Mouse (Mus musculus): ENCODE data around the gene Pimreg.

Pimreg gene

GRCm38 (mm10) chr11:72041768-72042607 lies at the start of gene Pimreg:
Gene Pimreg, plus strand, starts transcription at chr11:72042032.
- DNase-seq (ENCODE audit: extremely low spot score, low read depth, low spot score), result no peak

DNA sequence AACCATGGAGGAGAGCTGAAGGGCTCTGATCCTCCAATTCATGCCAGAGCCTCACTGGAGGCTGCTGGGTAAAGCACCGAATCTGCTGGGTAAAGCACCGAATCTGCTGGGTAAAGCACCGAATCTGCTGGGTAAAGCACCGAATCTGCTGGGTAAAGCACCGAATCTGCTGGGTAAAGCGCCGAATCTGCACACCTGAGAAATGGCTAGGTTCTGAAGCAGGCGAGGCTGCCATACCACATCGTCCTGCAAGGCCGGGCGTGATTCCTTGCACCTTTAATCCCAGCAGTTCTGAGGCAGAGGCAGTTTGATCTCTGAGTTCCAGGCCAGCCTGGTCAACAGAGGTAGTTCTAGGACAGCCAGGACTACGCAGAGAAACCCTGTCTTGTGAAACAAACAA lies 49.4 kb upstream of the Pimreg start:
- DNase-seq (ENCODE audit: extremely low spot score, low read depth, low spot score), result no peak

DNA sequence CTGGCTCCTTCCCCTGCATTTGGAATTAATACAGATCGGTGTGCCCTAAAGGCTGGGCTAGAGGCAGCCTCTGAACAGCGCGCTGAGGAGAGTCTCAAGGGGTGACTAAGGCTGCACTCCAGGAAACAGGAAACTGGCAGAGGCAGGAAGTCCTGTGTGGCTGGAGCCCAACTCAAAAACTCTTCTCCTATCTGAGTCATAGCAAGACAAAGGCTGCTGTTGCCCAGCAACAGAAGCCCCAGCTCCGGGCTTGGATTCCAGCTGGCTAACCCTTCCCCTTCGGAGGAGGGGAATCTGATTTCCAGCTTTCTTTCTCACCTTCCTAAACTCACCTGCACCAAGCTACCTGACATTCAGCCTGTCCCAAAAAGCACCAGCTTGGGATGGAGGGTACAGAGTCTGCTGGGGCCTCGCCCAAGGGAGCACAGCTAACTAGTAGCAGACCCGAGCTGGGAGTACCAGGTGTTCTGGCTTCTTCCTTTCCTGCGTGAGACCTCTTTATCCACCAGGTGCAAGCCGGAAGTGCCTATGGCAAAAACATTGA lies 45.8 kb upstream of the Pimreg start:
- no peak for DNase-seq (ENCODE audit: extremely low spot score, low read depth, low spot score)

- DNase-seq (ENCODE audit: extremely low spot score, low read depth, low spot score), result no peak
Observed at GRCm38 (mm10) chr11:71996805-71997204, 45.0 kb upstream of the Pimreg start.

DNA sequence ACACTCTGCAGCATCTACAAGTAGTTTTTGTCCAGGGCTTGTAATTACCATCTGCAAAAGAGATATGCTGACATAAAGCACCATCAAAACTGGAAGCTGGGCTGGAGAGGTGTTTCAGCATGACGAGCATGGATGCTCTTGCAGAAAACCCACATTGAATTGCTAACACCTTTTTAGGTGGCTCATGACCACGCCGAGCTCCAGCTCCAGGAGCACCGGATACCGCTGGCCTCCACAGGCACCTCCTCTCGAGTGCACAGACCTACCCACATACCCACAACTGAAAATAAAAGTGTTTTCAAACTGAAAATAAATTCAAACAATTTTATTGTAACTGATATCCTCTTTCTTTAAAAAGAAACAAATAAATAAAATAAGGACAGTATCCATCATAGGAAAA lies 41.6 kb upstream of the Pimreg start:
- DNase-seq (ENCODE audit: extremely low spot score, low read depth, low spot score), result no peak

GRCm38 (mm10) chr11:72002138-72002853 lies 39.5 kb upstream of the Pimreg start:
- no peak for DNase-seq (ENCODE audit: extremely low spot score, low read depth, low spot score)

- no peak for DNase-seq (ENCODE audit: extremely low spot score, low read depth, low spot score)
Observed at GRCm38 (mm10) chr11:72003171-72003570, 38.7 kb upstream of the Pimreg start.

DNA sequence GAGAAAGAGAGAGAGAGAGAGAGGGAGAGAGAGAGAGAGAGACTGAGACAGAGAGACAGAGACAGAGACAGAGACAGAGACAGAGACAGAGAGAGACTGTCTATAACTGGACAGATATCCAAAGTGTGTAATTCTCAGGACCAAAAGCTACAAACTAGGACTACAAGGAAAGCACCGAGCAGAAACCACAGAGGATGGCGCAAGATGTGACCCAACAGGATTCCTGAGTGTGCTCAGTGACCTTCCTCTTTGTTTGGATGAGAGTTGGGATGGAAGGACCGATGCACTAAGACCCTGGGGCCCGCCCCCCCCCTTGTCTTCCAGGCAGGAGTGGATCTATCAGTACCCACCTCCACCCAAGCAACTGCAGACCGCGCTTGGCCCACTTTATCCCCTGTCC lies 36.3 kb upstream of the Pimreg start:
- no peak for DNase-seq (ENCODE audit: extremely low spot score, low read depth, low spot score)

GRCm38 (mm10) chr11:72010367-72010766 lies 31.5 kb upstream of the Pimreg start:
- no peak for DNase-seq (ENCODE audit: extremely low spot score, low read depth, low spot score)

DNA sequence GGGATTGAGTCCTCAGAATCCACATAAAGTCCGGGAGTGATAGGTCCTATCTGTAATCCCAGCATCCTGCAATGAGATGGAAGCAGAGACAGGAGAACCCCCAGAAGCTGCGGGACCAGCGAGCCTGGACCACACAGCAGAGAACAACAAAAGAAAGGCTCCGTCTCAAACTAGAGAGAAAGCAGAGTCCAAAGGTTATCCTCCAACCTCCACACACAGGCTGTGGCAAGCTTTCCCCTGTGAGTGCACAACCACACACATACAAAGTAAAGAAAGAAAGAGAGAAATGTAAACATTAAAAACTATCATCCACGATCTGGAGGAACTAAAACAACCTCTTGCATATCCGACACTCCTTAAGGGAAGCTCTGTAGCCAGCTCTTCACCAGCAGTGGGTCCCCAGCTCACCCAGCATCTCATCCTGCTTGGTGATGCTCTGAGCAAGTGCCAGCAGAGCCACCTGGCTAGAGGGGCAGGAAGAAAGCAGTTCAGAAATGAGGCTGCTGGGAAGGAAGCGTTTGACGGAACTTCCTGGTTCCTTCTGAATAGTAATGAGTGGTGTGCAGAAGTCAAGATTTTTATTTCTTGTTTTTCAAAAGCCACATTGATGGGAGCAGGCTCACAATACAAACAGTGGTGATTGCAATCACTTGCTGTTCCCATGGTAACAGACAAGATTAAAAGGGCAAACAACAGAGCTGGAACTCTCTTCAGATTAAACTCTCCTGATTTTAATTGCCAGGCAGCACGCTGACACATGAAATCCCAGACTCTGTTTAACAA lies 30.7 kb upstream of the Pimreg start:
- DNase-seq (ENCODE audit: extremely low spot score, low read depth, low spot score), result no peak

DNA sequence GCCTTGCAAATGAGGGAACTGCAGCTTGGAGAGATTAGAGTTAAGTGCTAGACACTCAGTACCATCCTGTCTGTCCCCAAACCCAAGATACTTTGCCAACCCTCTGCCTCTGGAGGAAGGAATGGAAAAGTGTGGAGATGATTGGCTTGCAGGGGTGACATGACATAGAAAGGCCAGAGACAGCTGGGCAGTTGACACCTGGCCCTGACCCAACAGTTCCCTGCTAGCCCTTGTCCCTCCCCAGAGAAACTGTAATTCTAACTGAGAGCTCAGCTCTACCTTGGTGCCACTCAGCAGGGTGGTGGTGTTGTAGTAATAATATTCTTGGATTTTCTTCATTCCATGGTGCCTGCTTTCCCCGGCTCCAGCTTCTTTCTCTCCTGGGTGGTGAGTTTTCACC lies 29.9 kb upstream of the Pimreg start:
- no peak for DNase-seq (ENCODE audit: extremely low spot score, low read depth, low spot score)

GRCm38 (mm10) chr11:72014674-72015073 lies 27.2 kb upstream of the Pimreg start:
- no peak for DNase-seq (ENCODE audit: extremely low spot score, low read depth, low spot score)

DNA sequence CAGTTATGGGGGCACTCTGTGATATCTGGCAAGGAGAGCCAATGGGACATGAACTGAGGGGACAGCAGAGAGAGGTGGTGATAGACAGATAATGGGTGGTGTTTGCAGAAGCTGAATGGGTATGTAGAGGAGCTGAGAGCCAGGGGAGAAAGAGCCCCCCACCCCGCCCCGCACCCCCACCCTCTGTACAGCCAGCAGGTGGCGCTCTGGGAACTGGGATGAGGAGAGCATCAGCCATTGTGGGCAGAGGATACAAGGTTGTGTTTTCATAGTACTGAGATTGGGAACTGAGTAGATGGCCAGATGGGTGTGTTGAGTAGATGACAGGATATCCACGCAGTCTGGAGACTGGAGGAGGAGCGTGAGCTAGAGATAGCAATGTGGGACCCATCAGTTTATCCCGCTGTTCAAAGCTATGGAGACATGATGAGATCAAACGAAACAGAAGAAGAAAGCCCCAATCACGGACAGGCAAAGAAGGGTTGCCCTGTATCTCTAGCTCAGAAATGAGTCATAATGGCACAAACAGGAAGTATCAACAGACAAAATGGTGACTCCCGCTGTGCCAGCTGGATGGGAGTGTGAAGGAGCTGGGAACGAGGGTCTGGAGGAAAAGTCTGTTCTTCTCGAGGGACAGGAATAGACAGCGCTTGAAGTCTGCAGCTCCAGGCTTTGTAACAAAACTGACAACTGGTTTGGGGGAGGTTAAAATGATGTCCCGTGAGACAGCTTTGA lies 25.1 kb upstream of the Pimreg start:
- DNase-seq (ENCODE audit: extremely low spot score, low read depth, low spot score), result no peak

- DNase-seq (ENCODE audit: extremely low spot score, low read depth, low spot score), result no peak
Observed at GRCm38 (mm10) chr11:72017253-72017601, 24.6 kb upstream of the Pimreg start.

DNA sequence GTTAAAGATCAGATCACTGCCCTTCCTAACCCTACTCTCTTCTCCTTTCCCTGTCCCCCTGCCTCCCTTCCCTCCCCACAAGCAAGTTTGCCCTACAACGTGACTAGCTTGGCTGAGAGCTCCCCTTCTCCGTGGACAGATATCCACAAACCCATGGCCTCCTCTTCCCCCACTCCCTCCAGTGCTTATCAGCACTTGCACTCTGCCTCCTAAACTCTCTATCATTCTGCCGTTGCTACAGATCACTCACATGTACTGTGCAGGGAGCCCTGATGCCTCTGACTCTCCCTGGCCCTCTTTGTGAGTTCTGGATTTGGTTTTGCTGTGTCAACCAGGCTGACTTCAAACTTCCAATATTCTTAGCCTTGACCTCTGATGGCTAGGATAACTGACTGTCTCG lies 20.8 kb upstream of the Pimreg start:
- no peak for DNase-seq (ENCODE audit: extremely low spot score, low read depth, low spot score)

DNA sequence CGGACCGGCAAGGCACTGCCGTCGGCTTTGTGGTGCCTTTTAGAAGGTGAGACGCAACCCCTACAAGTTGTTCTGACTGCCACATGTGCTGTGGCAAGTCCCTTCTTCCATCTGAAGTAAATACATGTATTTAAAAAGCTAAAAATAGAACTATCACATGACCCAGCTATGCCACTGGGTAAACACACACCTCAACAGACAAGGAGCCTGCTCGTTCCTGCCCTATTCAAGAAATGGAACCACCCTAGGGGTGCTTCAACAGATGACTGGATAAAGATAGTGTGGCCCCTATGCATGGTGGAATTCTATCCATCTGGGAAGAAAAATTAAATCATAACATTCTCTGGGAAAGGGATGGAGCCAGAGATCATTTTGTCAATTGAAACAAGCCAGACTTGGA lies 19.0 kb upstream of the Pimreg start:
- DNase-seq (ENCODE audit: extremely low spot score, low read depth, low spot score), result no peak

DNA sequence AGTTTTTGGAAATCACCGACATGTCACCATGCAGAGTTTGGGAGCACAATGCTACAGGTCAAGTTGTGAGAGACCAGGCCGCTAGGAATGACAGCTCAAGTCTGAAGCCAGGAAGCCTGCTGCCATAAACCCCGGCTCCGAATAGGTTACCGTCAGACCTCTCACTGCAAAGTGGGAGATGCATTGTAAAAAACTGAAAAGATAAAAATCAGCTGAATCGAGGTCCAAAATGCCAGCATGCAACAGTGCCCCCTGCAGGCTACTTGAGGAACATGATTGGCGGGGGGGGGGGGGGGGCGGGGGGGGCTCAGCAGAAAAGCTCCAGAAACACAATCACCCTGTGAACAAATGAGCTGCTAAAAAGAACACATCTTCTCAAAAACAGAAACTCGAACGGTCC lies 18.3 kb upstream of the Pimreg start:
- no peak for DNase-seq (ENCODE audit: extremely low spot score, low read depth, low spot score)

- DNase-seq (ENCODE audit: extremely low spot score, low read depth, low spot score), result peak; percentile 41
Observed at GRCm38 (mm10) chr11:72024193-72024781, 17.5 kb upstream of the Pimreg start.

- DNase-seq (ENCODE audit: extremely low spot score, low read depth, low spot score), result no peak
Observed at GRCm38 (mm10) chr11:72025843-72026242, 16.0 kb upstream of the Pimreg start.

DNA sequence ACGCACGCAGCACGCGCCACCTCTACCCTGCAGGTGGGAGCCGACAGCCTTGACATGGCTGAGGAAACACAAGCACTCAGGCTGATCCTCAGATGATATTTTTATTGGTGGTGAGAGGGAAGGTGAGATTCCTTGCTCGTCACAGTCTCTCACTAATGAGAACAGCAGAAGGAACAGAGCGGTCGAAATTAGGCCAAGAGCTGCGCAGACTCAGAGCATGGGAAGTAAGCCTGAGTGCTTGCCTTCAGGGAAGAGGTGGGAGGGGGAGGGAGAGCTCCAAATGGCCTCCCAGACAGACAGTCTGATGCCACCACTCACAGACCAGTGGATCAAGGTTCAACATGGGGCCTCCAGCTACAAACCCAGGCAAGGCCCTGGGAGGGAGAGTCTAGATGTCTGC lies 15.3 kb upstream of the Pimreg start:
- DNase-seq (ENCODE audit: extremely low spot score, low read depth, low spot score), result no peak
